Mouse (Mus musculus): Measurements from ENCODE around the gene Kdelr3.

GRCm38 (mm10) chr15:79469577-79469976, 46.6 kb upstream of the Kdelr3 start:
- TF ChIP-seq EP300 (optimal IDR thresholded peaks at IDR 0.05) (no peak), CTCF (IDR thresholded peaks at IDR 0.05; ENCODE audit: low read depth) (no peak)
